Mouse (Mus musculus) stomach, embryonic 16.5 days (tissue): Measurements from ENCODE around the gene Aldh16a1. TPM values are rescaled to one million over a fixed set of nuclear protein-coding genes. Genes with fewer than 3 reads are reported as not detected.
"Not testable (repeated sequence)": the region's sequence is repeated elsewhere in the genome, so short reads cannot be mapped to it uniquely, and the experiment has no call there.

Experiments used
- ATAC-seq: fragments of 200-750 bp; cut with Nextera tagmentation; 2 replicates; pipeline ENCODE4 v1.8.0; 2017; ENCODE audit warnings: moderate number of reproducible peaks, moderate TSS enrichment; ENCODE audit not compliant: insufficient read depth, low FRiP score
- H3K27ac ChIP-seq: fragments of 300-500 bp; sonication (generic); 2 replicates; pipeline ENCODE4 v1.5.1; 2014; ENCODE audit warnings: low read length
- H3K27me3 ChIP-seq: fragments of 300-500 bp; sonication (generic); 2 replicates; pipeline ENCODE4 v1.6.1; 2014; ENCODE audit warnings: low read length, control low read depth, mixed read lengths; ENCODE audit not compliant: control insufficient read depth, insufficient read depth
- H3K36me3 ChIP-seq: fragments of 300-500 bp; sonication (generic); 2 replicates; pipeline ENCODE4 v1.6.1; 2014; ENCODE audit warnings: low read length; ENCODE audit not compliant: control insufficient read depth, insufficient read depth
- H3K4me1 ChIP-seq: fragments of 300-500 bp; sonication (generic); 2 replicates; pipeline ENCODE4 v1.6.1; 2014; ENCODE audit warnings: low read length, control low read depth, mixed read lengths; ENCODE audit not compliant: control insufficient read depth, insufficient read depth
- H3K4me2 ChIP-seq: fragments of 300-500 bp; sonication (generic); 2 replicates; pipeline ENCODE4 v1.6.1; 2014; ENCODE audit warnings: low read depth, low read length, mixed read lengths
- H3K4me3 ChIP-seq: fragments of 300-500 bp; sonication (generic); replicated peaks from 2 replicates; pipeline ENCODE4 v1.5.1; 2014; ENCODE audit warnings: mild to moderate bottlenecking, low read length
- H3K9ac ChIP-seq: fragments of 300-500 bp; sonication (generic); 2 replicates; pipeline ENCODE4 v1.6.1; 2014; ENCODE audit warnings: low read length
- H3K9me3 ChIP-seq: fragments of 300-500 bp; sonication (generic); replicated peaks from 2 replicates; pipeline ENCODE4 v1.6.1; 2016; ENCODE audit warnings: low read length, control low read depth; ENCODE audit not compliant: control insufficient read depth
- WGBS: fragments of 180-500 bp; shearing (Covaris S2); extraction: QIAGEN DNeasy Blood & Tissue Kit; methylation state at CpG from one replicate; pipeline ENCODE4 v1.1.7; 2014; 5-methylcytosine and 5-hydroxymethylcytosine counted together
- polyA plus RNA-seq: library from polyadenylated mRNA; unstranded; fragments of >200 nt; fragmentation: Nextera tagmentation; extraction: Ambion mirVana; gene quantifications from 2 replicates; pipeline ENCODE4 v1.2.1, GENCODE M21; 2015

Gene Aldh16a1
- polyA plus RNA-seq, 1 experiment from 2014 or later, result 49.2 TPM

- not testable (repeated sequence) for H3K36me3 ChIP-seq, H3K4me2 ChIP-seq, H3K27ac ChIP-seq, H3K4me3 ChIP-seq, ATAC-seq, H3K9ac ChIP-seq
- WGBS, result 54% methylated on average over 1 of the region's 1 CpGs
- Histone ChIP-seq H3K27me3 (peaks cover 68% of the 10 kb centered on the region), H3K4me1 (peaks cover 10% of the 10 kb centered on the region; the same call in 1 of the 2 replicates), H3K9me3 (peaks cover 16% of the 10 kb centered on the region)
These were observed 19.4 kb upstream of the Aldh16a1 start for GRCm38 (mm10) chr7:45173772-45174171.

- H3K9ac ChIP-seq, result no peak overlapping the region
- peaks cover 19% of the 10 kb centered on the region for H3K9me3 ChIP-seq
- no peak overlapping the region for H3K4me2 ChIP-seq
- no peaks in the 10 kb centered on the region for H3K36me3 ChIP-seq
- WGBS, result 57% methylated on average over 7 of the region's 7 CpGs
- peaks cover 10% of the 10 kb centered on the region; the same call in 1 of the 2 replicates for H3K4me1 ChIP-seq
- peaks cover 68% of the 10 kb centered on the region for H3K27me3 ChIP-seq
- no peak overlapping the region for H3K27ac ChIP-seq
- H3K4me3 ChIP-seq, result no peak overlapping the region
- no peak for ATAC-seq
These were observed 18.6 kb upstream of the Aldh16a1 start for GRCm38 (mm10) chr7:45172974-45173373.

DNA sequence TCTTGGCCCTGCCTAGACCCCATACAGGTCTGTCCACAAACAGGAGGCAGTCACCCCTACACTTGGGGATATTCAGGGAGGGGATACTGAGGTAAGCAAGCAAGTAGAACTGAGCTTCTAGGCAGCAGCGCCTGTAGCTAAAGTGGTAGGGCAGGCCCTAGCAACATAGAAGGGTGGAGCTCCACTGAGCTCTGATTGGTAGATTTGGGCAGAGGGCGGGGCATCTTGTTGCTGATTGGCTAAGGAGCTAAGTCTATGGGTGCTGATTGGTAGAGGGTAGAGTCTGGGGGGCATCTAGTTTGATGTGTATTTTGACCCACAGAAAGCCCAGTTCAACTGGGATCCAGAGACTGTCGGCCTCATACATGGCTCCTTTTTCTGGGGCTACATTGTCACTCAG, 15.1 kb upstream of the Aldh16a1 start:
- no peaks in the 10 kb centered on the region for H3K4me1 ChIP-seq
- H3K4me3 ChIP-seq, result no peak overlapping the region
- WGBS, result 86% methylated on average over 3 of the region's 3 CpGs
- peaks cover 19% of the 10 kb centered on the region for H3K9me3 ChIP-seq
- H3K27me3 ChIP-seq, result peaks cover 65% of the 10 kb centered on the region
- no peak for ATAC-seq
- no peak overlapping the region for H3K9ac ChIP-seq
- no peak overlapping the region for H3K27ac ChIP-seq
- H3K36me3 ChIP-seq, result no peaks in the 10 kb centered on the region
- no peak overlapping the region for H3K4me2 ChIP-seq

GRCm38 (mm10) chr7:45168656-45169055, 14.3 kb upstream of the Aldh16a1 start:
- no peaks in the 10 kb centered on the region for H3K36me3 ChIP-seq
- WGBS, result 6% methylated on average over 24 of the region's 24 CpGs
- peaks cover 69% of the 10 kb centered on the region for H3K27me3 ChIP-seq
- H3K4me1 ChIP-seq, result no peaks in the 10 kb centered on the region
- no peak overlapping the region for H3K4me3 ChIP-seq
- H3K9ac ChIP-seq, result no peak overlapping the region
- peaks cover 19% of the 10 kb centered on the region for H3K9me3 ChIP-seq
- no peak overlapping the region for H3K27ac ChIP-seq
- H3K4me2 ChIP-seq, result no peak overlapping the region
- no peak for ATAC-seq

- 4% methylated on average over 19 of the region's 19 CpGs for WGBS
- Histone ChIP-seq H3K9ac (no peak overlapping the region), H3K27me3 (peaks cover 75% of the 10 kb centered on the region), H3K9me3 (peaks cover 19% of the 10 kb centered on the region), H3K4me2 (no peak overlapping the region), H3K36me3 (no peaks in the 10 kb centered on the region), H3K27ac (no peak overlapping the region), H3K4me1 (no peaks in the 10 kb centered on the region), H3K4me3 (no peak overlapping the region)
- no peak for ATAC-seq
These were observed 13.5 kb upstream of the Aldh16a1 start for GRCm38 (mm10) chr7:45167761-45168445.

DNA sequence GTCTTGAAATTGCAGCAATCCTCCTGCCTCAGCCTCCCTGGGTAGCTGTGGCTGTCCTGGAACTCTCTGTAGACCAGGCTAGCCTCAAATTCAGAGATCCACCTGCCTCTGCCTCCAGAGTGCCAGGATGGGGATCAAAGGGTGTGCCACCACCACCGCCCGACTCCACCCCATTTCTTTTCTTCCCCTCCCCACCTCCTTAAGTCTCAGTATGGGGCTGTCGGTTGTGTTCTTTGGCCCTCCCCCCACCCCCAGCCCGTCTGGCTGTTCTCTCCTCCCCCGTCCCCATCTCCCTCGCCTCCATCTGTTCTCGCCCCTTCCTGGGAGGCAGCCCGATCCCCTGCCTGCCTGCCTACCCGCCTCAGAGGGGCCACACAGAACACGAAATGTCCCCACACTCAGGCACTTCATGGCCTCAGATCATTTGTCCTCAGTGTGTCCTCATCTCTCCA, 12.6 kb upstream of the Aldh16a1 start:
- peaks cover 79% of the 10 kb centered on the region for H3K27me3 ChIP-seq
- no peak overlapping the region for H3K4me3 ChIP-seq
- H3K9me3 ChIP-seq, result peaks cover 19% of the 10 kb centered on the region
- no peak overlapping the region for H3K4me2 ChIP-seq
- H3K4me1 ChIP-seq, result peaks cover 3% of the 10 kb centered on the region; the same call in 1 of the 2 replicates
- H3K27ac ChIP-seq, result no peak overlapping the region
- ATAC-seq, result no peak
- no peak overlapping the region for H3K9ac ChIP-seq
- WGBS, result 26% methylated on average over 9 of the region's 10 CpGs
- no peaks in the 10 kb centered on the region for H3K36me3 ChIP-seq

GRCm38 (mm10) chr7:45165701-45166100, 11.3 kb upstream of the Aldh16a1 start:
- Histone ChIP-seq H3K9ac (no peak overlapping the region), H3K36me3 (no peaks in the 10 kb centered on the region), H3K9me3 (peaks cover 19% of the 10 kb centered on the region), H3K27ac (no peak overlapping the region), H3K4me3 (no peak overlapping the region), H3K27me3 (peaks cover 74% of the 10 kb centered on the region), H3K4me2 (no peak overlapping the region), H3K4me1 (peaks cover 3% of the 10 kb centered on the region; the same call in 1 of the 2 replicates)
- ATAC-seq, result no peak
- 48% methylated on average over 11 of the region's 11 CpGs for WGBS

GRCm38 (mm10) chr7:45164833-45165232, 10.4 kb upstream of the Aldh16a1 start:
- ATAC-seq, result no peak
- no peak overlapping the region for H3K27ac ChIP-seq
- no peak overlapping the region for H3K9ac ChIP-seq
- H3K27me3 ChIP-seq, result peaks cover 68% of the 10 kb centered on the region
- peaks cover 3% of the 10 kb centered on the region; the same call in 1 of the 2 replicates for H3K4me1 ChIP-seq
- peaks cover 13% of the 10 kb centered on the region for H3K9me3 ChIP-seq
- H3K4me3 ChIP-seq, result no peak overlapping the region
- no peak overlapping the region for H3K4me2 ChIP-seq
- 67% methylated on average over 5 of the region's 5 CpGs for WGBS
- H3K36me3 ChIP-seq, result no peaks in the 10 kb centered on the region

DNA sequence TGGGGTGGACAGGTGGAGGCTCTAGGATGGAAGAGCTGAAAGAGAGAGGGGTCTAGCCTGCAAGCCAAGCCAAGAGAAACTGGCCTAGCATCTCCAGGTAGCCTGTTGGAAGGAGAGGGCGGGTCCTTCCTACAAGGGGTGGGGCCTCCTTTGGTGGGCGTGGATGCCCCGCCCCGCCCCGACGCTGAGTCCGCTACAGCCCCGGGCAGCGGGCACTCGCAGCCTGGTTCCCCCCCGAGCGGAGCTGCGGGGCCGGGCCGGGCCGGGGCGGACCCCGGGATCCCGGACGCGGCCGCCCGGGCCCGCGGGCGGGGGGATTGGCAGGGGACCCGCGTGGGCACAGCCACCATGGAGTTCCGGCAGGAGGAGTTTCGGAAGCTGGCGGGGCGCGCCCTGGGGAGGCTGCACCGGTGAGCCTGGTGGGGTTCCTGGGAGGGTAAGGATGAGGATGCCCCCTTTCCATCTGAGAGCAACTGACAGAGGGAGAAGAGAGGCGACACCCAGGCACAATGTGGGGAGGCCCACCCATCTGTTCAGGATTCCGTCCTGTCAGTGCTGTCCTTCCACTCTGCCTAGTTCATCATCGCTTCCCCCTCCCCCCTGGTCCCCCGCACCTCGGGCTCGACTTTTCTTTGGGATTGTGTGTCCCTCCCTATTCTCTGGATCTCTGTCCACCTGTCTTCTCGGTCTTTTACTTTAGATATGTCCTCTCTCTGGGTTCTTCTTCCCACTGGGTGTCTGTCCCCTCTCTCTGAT, 9.5 kb upstream of the Aldh16a1 start, which contains the start of gene Slc17a7:
TSS of gene Slc17a7 (plus strand) at position 215 of the 756 bp plus-strand sequence.
- 2% methylated on average over 40 of the region's 41 CpGs for WGBS
- H3K4me2 ChIP-seq, result peak within 1 kb of the TSS; percentile 76
- no peak; the same call in 1 of the 2 replicates for ATAC-seq
- H3K9me3 ChIP-seq, result peaks cover 4% of the 10 kb centered on the region; the same call in 1 of the 2 replicates
- peak within 1 kb of the TSS; percentile 72 for H3K9ac ChIP-seq
- no peak within 1 kb of the TSS for H3K27ac ChIP-seq
- no peaks in the 10 kb centered on the region for H3K36me3 ChIP-seq
- H3K4me1 ChIP-seq, result peaks cover 3% of the 10 kb centered on the region; the same call in 1 of the 2 replicates
- peaks cover 59% of the 10 kb centered on the region for H3K27me3 ChIP-seq
- H3K4me3 ChIP-seq, result peak within 1 kb of the TSS; percentile 50
